Mouse (Mus musculus) heart, embryonic 16.5 days (tissue): ENCODE data around the gene Shank2. TPM values are rescaled to one million over a fixed set of nuclear protein-coding genes. Genes with fewer than 3 reads are reported as not detected.

ENCODE experiments used
- ATAC-seq: fragments of 200-750 bp; cut with Nextera tagmentation; replicated peaks from 2 replicates; pipeline ENCODE4 v1.8.0; 2017; ENCODE audit warnings: moderate number of reproducible peaks; ENCODE audit not compliant: insufficient read depth, low FRiP score; ENCODE audit errors: extremely low read depth
- H3K27ac ChIP-seq: fragments of 300-500 bp; sonication (generic); 2 replicates; pipeline ENCODE4 v1.5.1; 2014; ENCODE audit warnings: mild to moderate bottlenecking, low read length, control low read depth, moderate library complexity
- H3K27me3 ChIP-seq: fragments of 300-500 bp; sonication (generic); 2 replicates; pipeline ENCODE4 v1.6.1; 2014; ENCODE audit warnings: low read length, mixed read lengths; ENCODE audit not compliant: control insufficient read depth, insufficient read depth
- H3K36me3 ChIP-seq: fragments of 300-500 bp; sonication (generic); 2 replicates; pipeline ENCODE4 v1.6.1; 2014; ENCODE audit not compliant: control insufficient read depth, insufficient read depth
- H3K4me1 ChIP-seq: fragments of 300-500 bp; sonication (generic); 2 replicates; pipeline ENCODE4 v1.6.1; 2014; ENCODE audit warnings: low read length, mixed read lengths; ENCODE audit not compliant: control insufficient read depth, insufficient read depth
- H3K4me2 ChIP-seq: fragments of 300-500 bp; sonication (generic); 2 replicates; pipeline ENCODE4 v1.6.1; 2014; ENCODE audit warnings: low read depth, mild to moderate bottlenecking, control low read depth, low read length
- H3K4me3 ChIP-seq: fragments of 300-500 bp; sonication (generic); 2 replicates; pipeline ENCODE4 v1.5.1; 2014; ENCODE audit warnings: mild to moderate bottlenecking, control low read depth, low read length
- H3K9ac ChIP-seq: fragments of 300-500 bp; sonication (generic); 2 replicates; pipeline ENCODE4 v1.6.1; 2014; ENCODE audit warnings: low read length, control low read depth
- H3K9me3 ChIP-seq: fragments of 300-500 bp; sonication (generic); replicated peaks from 2 replicates; pipeline ENCODE4 v1.6.1; 2016; ENCODE audit warnings: low read length; ENCODE audit not compliant: control insufficient read depth
- WGBS: fragments of 180-500 bp; shearing (Covaris S2); extraction: QIAGEN DNeasy Blood & Tissue Kit; methylation state at CpG from one replicate; pipeline ENCODE4 v1.1.7; 2014; 5-methylcytosine and 5-hydroxymethylcytosine counted together
- microRNA-seq: library from miRNA; unstranded; fragments of <30 nt; microRNA quantifications from one replicate; pipeline ENCODE4, GENCODE M21; 2017
- polyA plus RNA-seq: library from polyadenylated mRNA; unstranded; fragments of >200 nt; fragmentation: Nextera tagmentation; extraction: Ambion mirVana; gene quantifications from 2 replicates; pipeline ENCODE4 v1.2.1, GENCODE M21; 2015

Shank2 gene
- polyA plus RNA-seq, 1 experiment from 2014 or later = 0.79 TPM

DNA sequence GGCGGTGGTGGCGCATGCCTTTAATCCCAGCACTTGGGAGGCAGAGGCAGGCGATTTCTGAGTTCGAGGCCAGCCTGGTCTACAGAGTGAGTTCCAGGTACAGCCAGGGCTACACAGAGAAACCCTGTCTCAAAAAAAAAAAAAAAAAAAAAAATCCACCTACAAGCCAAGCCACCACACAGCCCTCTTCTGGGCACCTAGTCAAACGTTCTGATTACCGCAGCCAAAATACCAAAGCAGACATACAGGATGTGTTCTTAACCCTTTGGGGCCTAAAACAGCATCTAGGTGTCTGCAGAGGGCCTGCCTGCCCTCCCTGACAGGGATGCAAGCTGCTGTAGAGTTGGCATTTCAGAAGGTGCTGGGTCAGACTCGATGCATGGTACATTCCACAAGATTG lies 460.8 kb downstream of the Shank2 start:
- H3K4me2 ChIP-seq = no peak overlapping the region
- no peak overlapping the region for H3K9ac ChIP-seq
- WGBS = 71% methylated on average over 7 of the region's 7 CpGs
- H3K27me3 ChIP-seq = no peaks in the 10 kb centered on the region
- no peak overlapping the region for H3K27ac ChIP-seq
- H3K4me3 ChIP-seq = no peak overlapping the region
- no peaks in the 10 kb centered on the region for H3K9me3 ChIP-seq
- ATAC-seq = no peak
- peaks cover 64% of the 10 kb centered on the region for H3K36me3 ChIP-seq
- no peaks in the 10 kb centered on the region for H3K4me1 ChIP-seq

DNA sequence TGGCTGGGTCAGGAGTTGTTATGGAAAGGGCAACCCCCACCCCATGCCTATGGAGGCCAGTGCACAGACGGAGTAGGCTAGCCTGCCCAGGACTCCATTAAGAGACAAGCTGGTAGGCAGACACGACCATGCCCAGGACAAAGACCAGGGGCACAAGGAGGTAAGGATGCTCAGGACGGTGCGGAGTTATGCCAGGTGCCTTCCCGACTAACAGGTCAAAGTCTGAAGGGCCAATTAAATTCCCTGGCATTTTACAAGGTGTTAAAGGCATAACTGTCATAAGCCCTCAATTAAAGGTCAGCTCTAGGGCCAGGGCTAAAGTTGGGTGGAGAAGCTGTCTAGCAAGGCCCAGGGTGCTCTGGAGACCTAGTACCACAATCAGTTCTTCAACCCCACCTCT lies 467.0 kb downstream of the Shank2 start:
- peak overlapping the region; percentile 90; the same call in 1 of the 2 replicates for H3K27ac ChIP-seq
- ATAC-seq = no peak
- no peak overlapping the region for H3K4me3 ChIP-seq
- no peak overlapping the region for H3K9ac ChIP-seq
- H3K4me1 ChIP-seq = peaks cover 20% of the 10 kb centered on the region
- H3K9me3 ChIP-seq = no peaks in the 10 kb centered on the region
- H3K4me2 ChIP-seq = peak overlapping the region; percentile 84; the same call in 1 of the 2 replicates
- H3K36me3 ChIP-seq = peaks cover 16% of the 10 kb centered on the region
- H3K27me3 ChIP-seq = no peaks in the 10 kb centered on the region
- 83% methylated on average over 5 of the region's 5 CpGs for WGBS

GRCm38 (mm10) chr7:144469181-144469641 lies 467.5 kb downstream of the Shank2 start:
- no peaks in the 10 kb centered on the region for H3K27me3 ChIP-seq
- no peaks in the 10 kb centered on the region for H3K9me3 ChIP-seq
- ATAC-seq = peak; percentile 26; the same call in 1 of the 2 replicates
- H3K27ac ChIP-seq = peak overlapping the region; percentile 90
- 17% methylated on average over 4 of the region's 4 CpGs for WGBS
- peaks cover 14% of the 10 kb centered on the region for H3K36me3 ChIP-seq
- H3K4me3 ChIP-seq = peak overlapping the region; percentile 91
- peak overlapping the region; percentile 97 for H3K9ac ChIP-seq
- peaks cover 20% of the 10 kb centered on the region for H3K4me1 ChIP-seq
- H3K4me2 ChIP-seq = peak overlapping the region; percentile 84

GRCm38 (mm10) chr7:144469908-144470544 lies 468.3 kb downstream of the Shank2 start:
- H3K27me3 ChIP-seq = no peaks in the 10 kb centered on the region
- 4% methylated on average over 31 of the region's 31 CpGs for WGBS
- H3K4me1 ChIP-seq = peaks cover 20% of the 10 kb centered on the region
- H3K4me3 ChIP-seq = peak overlapping the region; percentile 91
- peak overlapping the region; percentile 97 for H3K9ac ChIP-seq
- ATAC-seq = peak; percentile 29; the same call in 1 of the 2 replicates
- H3K9me3 ChIP-seq = no peaks in the 10 kb centered on the region
- peak overlapping the region; percentile 90 for H3K27ac ChIP-seq
- peak overlapping the region; percentile 84 for H3K4me2 ChIP-seq
- peaks cover 7% of the 10 kb centered on the region for H3K36me3 ChIP-seq

GRCm38 (mm10) chr7:144470545-144471059 lies 468.9 kb downstream of the Shank2 start, which contains the start of gene Cttn:
Gene Cttn, minus strand, starts transcription at chr7:144471009.
- H3K4me2 ChIP-seq = peak within 1 kb of the TSS; percentile 84
- H3K4me3 ChIP-seq = peak within 1 kb of the TSS; percentile 91
- peaks cover 5% of the 10 kb centered on the region for H3K36me3 ChIP-seq
- WGBS = under 1% methylated on average over 29 of the region's 30 CpGs
- no peaks in the 10 kb centered on the region for H3K9me3 ChIP-seq
- ATAC-seq = peak; percentile 93
- no peaks in the 10 kb centered on the region for H3K27me3 ChIP-seq
- H3K9ac ChIP-seq = peak within 1 kb of the TSS; percentile 97
- peaks cover 20% of the 10 kb centered on the region for H3K4me1 ChIP-seq
- peak within 1 kb of the TSS; percentile 90 for H3K27ac ChIP-seq

- WGBS = 79% methylated on average over 2 of the region's 2 CpGs
- peak overlapping the region; percentile 91 for H3K4me3 ChIP-seq
- peak overlapping the region; percentile 97 for H3K9ac ChIP-seq
- ATAC-seq = no peak
- H3K4me2 ChIP-seq = peak overlapping the region; percentile 84
- H3K27ac ChIP-seq = peak overlapping the region; percentile 90
- H3K9me3 ChIP-seq = no peaks in the 10 kb centered on the region
- peaks cover 20% of the 10 kb centered on the region for H3K4me1 ChIP-seq
- H3K36me3 ChIP-seq = peaks cover 7% of the 10 kb centered on the region; the same call in 1 of the 2 replicates
- no peaks in the 10 kb centered on the region for H3K27me3 ChIP-seq
Observed at GRCm38 (mm10) chr7:144471103-144471502, 469.4 kb downstream of the Shank2 start.

GRCm38 (mm10) chr7:144473486-144473885 lies 471.8 kb downstream of the Shank2 start:
- 35% methylated on average over 4 of the region's 4 CpGs for WGBS
- no peak for ATAC-seq
- Histone ChIP-seq H3K9ac (no peak overlapping the region), H3K4me2 (no peak overlapping the region), H3K4me3 (no peak overlapping the region), H3K36me3 (peaks cover 17% of the 10 kb centered on the region), H3K4me1 (peaks cover 19% of the 10 kb centered on the region), H3K27me3 (no peaks in the 10 kb centered on the region), H3K9me3 (no peaks in the 10 kb centered on the region), H3K27ac (no peak overlapping the region)

Small RNAs within 50 kb of the gene (microRNA-seq; reads per million reads assigned to microRNA genes)
- gene Mir3105 = 7.3 reads per million, percentile 23 among the genes with 10 or more reads in this experiment

Other genes starting within 250 kb of the Shank2 start
- 35.8 and 39.5 TPM in 2 replicates for gene Osbpl5, start 244.9 kb upstream of the Shank2 start, polyA plus RNA-seq
- not detected in 2 replicates for gene Mrgprg, start 234.9 kb upstream of the Shank2 start, polyA plus RNA-seq
- 1.7 and 2.2 TPM in 2 replicates for gene Mrgpre, start 217.4 kb upstream of the Shank2 start, polyA plus RNA-seq
- gene Nadsyn1, start 179.1 kb upstream of the Shank2 start, polyA plus RNA-seq = 9.0 and 9.1 TPM in 2 replicates
- gene Dhcr7, start 178.8 kb upstream of the Shank2 start, polyA plus RNA-seq = 19.1 and 23.8 TPM in 2 replicates
- not detected in 2 replicates for gene Gm498, start 135.1 kb upstream of the Shank2 start, polyA plus RNA-seq